Mouse (Mus musculus): ENCODE measurements at regions not wholly inside any gene's neighbourhood (a gene's known extent, or its start where the extent isn't known, plus 50 kb on each side); places are given as distances from the start of the nearest gene placed in this dataset.

DNA sequence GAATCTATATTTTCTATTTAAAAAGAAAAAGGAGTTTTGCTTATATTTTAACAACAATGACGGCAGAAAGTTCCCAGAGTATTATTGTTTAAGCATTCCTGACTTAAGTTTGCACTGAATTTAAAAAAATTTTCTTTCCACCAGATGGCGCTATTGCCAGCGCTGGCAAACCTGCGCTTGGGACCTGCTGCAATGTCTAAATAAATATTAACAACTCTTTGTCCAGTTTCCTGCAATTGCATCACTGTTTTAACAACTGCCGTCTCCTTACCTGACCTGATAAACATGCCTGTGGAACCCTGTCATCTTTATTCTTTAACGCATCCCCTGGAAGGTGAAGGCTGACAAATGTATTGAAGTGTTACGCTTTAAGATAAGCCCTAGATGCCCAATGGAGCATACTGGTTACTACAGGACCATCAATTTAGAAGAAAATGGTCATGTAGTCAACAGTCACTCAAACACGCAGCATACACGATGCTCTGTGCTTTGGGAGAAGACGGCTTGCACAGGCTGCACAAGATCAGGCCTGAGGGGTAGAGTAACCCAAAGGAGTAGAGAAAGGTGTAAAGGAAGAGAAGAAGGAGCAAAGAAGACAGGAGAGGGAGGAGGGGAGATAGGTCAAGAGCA, 83.6 kb upstream of the Tmc1 start:
- Histone ChIP-seq H3K36me3 (ENCODE audit: control insufficient read depth, insufficient read depth, low read length) (no peaks in the 10 kb centered on the region), H3K27me3 (ENCODE audit: control insufficient read depth, insufficient read depth, low read length) (no peaks in the 10 kb centered on the region), H3K4me1 (replicated peaks; ENCODE audit: control insufficient read depth, insufficient read depth, low read length) (peaks cover 8% of the 10 kb centered on the region), H3K4me3 (ENCODE audit: control insufficient read depth, insufficient read depth, low read length) (no peak overlapping the region), H3K27ac (ENCODE audit: control insufficient read depth, insufficient read depth, low read length) (no peak overlapping the region)
- peak; percentile 35 for DNase-seq
- WGBS = 36% methylated on average over 10 of the region's 10 CpGs
- no peak for TF ChIP-seq CTCF (IDR thresholded peaks at IDR 0.05; ENCODE audit: borderline replicate concordance, control insufficient read depth, extremely low read depth, insufficient read depth, low read length, poor library complexity)
- TF ChIP-seq POLR2A (IDR thresholded peaks at IDR 0.05; ENCODE audit: control insufficient read depth, extremely low read depth, insufficient read depth, low read length, poor library complexity) = no peak

DNA sequence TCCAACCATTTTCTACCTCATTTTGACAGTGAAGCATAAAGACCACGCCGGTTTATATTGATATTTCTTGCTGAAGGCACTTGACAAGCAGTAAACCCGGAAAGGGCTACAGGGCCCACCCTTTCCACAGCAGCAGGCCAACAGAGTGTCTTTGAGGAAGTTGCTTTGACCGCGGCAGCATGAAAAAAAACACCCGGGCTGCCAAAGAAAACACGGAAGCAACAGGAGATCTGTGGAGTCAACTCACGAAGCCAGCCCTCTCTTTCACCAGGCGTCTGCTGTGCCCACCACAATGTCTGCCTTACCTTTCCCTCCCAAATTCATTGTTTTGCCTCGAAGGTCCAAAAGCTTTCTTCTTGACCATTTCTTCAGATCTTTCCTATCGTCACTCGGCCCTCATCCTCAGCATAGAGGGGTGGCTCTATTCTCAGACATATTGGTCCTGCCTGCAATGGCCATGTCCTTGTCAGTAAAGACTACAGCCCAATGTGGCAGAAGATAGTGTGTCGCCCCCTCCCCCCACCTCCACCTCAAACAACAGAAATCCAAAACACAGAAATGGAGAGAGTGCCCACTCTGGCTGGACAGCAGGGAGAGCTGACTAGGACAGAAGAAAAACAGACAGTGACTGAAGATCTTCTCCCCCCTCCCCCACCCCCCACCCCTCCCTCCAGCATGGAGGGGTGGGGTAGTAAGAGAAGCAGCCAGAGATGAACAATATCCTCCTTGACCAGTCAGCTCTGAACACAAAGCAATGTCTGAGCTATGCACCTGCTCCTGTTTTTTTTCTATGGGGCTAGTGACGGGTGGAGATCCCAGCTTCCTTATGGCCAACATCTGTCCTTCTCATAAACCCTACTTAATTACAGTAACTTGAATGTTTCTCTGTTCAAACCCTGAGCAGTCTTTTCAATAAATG, 82.8 kb upstream of the Tmc1 start:
- peak overlapping the region; percentile 76 for H3K27ac ChIP-seq (ENCODE audit: control insufficient read depth, insufficient read depth, low read length)
- no peaks in the 10 kb centered on the region for H3K36me3 ChIP-seq (ENCODE audit: control insufficient read depth, insufficient read depth, low read length)
- no peaks in the 10 kb centered on the region for H3K27me3 ChIP-seq (ENCODE audit: control insufficient read depth, insufficient read depth, low read length)
- peak; percentile 57 for DNase-seq
- TF ChIP-seq CTCF (IDR thresholded peaks at IDR 0.05; ENCODE audit: borderline replicate concordance, control insufficient read depth, extremely low read depth, insufficient read depth, low read length, poor library complexity) = no peak
- TF ChIP-seq POLR2A (IDR thresholded peaks at IDR 0.05; ENCODE audit: control insufficient read depth, extremely low read depth, insufficient read depth, low read length, poor library complexity) = no peak
- 9% methylated on average over 14 of the region's 14 CpGs for WGBS
- H3K4me1 ChIP-seq (replicated peaks; ENCODE audit: control insufficient read depth, insufficient read depth, low read length) = peaks cover 11% of the 10 kb centered on the region
- peak overlapping the region; percentile 35 for H3K4me3 ChIP-seq (ENCODE audit: control insufficient read depth, insufficient read depth, low read length)

DNA sequence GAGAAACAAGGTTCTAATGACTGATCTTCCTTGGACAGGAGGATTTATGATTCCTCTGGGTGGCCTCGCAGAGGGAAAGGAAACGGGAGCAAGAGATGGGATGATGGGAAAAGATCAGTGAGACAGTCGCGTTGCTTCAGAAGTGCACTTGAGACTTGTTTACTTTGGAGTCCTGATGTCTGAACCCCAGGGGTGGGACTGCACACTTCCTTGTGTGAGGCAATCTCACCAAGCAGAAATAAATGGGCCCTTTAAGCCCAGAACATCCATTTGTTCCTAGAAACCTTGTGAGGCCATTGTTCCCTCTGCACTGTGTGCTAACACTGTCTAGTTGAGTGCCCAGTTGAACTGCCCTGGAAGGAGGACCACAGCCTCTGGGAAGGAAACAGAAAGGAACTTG, 81.5 kb upstream of the Tmc1 start:
- no peak overlapping the region for H3K4me3 ChIP-seq (ENCODE audit: control insufficient read depth, insufficient read depth, low read length)
- H3K36me3 ChIP-seq (ENCODE audit: control insufficient read depth, insufficient read depth, low read length) = no peaks in the 10 kb centered on the region
- no peaks in the 10 kb centered on the region for H3K27me3 ChIP-seq (ENCODE audit: control insufficient read depth, insufficient read depth, low read length)
- DNase-seq = no peak
- peaks cover 11% of the 10 kb centered on the region for H3K4me1 ChIP-seq (replicated peaks; ENCODE audit: control insufficient read depth, insufficient read depth, low read length)
- H3K27ac ChIP-seq (ENCODE audit: control insufficient read depth, insufficient read depth, low read length) = no peak overlapping the region
- 97% methylated on average over 4 of the region's 4 CpGs for WGBS
- TF ChIP-seq POLR2A (IDR thresholded peaks at IDR 0.05; ENCODE audit: control insufficient read depth, extremely low read depth, insufficient read depth, low read length, poor library complexity) (no peak), CTCF (IDR thresholded peaks at IDR 0.05; ENCODE audit: borderline replicate concordance, control insufficient read depth, extremely low read depth, insufficient read depth, low read length, poor library complexity) (no peak)

DNA sequence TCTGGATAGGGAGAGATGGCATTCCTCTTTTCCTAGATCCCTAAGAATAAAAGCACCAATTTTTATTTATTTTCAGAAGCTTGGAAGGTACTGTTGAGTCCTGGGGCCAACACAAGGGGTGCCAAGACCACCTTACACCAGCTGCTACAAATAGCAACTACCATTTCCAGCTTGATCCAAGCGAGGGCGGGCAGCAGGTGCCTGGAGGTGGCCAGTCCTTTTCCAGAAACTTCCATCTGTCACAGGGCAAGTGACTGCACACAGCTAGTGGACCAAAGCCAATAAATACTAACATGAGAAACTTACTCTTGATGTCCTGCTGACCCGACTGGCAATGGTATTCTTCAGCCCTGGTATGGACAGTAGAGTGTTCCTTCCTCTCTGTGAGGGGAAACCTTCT, 80.0 kb upstream of the Tmc1 start:
- Histone ChIP-seq H3K36me3 (ENCODE audit: control insufficient read depth, insufficient read depth, low read length) (no peaks in the 10 kb centered on the region), H3K27me3 (ENCODE audit: control insufficient read depth, insufficient read depth, low read length) (no peaks in the 10 kb centered on the region), H3K27ac (ENCODE audit: control insufficient read depth, insufficient read depth, low read length) (no peak overlapping the region), H3K4me3 (ENCODE audit: control insufficient read depth, insufficient read depth, low read length) (no peak overlapping the region), H3K4me1 (replicated peaks; ENCODE audit: control insufficient read depth, insufficient read depth, low read length) (peaks cover 11% of the 10 kb centered on the region)
- 93% methylated on average over 3 of the region's 3 CpGs for WGBS
- no peak for DNase-seq
- no peak for TF ChIP-seq CTCF (IDR thresholded peaks at IDR 0.05; ENCODE audit: borderline replicate concordance, control insufficient read depth, extremely low read depth, insufficient read depth, low read length, poor library complexity)
- no peak for TF ChIP-seq POLR2A (IDR thresholded peaks at IDR 0.05; ENCODE audit: control insufficient read depth, extremely low read depth, insufficient read depth, low read length, poor library complexity)

DNA sequence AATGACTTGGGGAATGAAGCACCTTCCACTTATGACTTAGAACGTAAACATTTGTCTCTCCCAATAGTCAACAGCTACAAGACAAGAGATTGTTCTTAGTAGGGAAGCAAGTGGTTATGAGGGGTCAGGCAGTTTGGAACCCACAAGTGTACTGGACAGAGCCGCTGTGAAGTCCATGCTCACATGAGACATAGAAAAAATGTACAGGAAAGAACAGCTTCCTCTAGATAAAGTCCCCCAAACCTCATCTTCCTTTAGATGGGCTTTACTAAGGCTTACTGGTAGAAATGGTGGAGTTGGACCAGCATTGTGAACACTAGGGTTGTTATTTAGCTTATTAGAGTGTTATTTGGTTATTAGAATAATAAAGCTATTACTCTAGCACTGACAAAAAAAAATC, 78.6 kb upstream of the Tmc1 start:
- Histone ChIP-seq H3K27me3 (ENCODE audit: control insufficient read depth, insufficient read depth, low read length) (no peaks in the 10 kb centered on the region), H3K4me3 (ENCODE audit: control insufficient read depth, insufficient read depth, low read length) (no peak overlapping the region), H3K4me1 (replicated peaks; ENCODE audit: control insufficient read depth, insufficient read depth, low read length) (peaks cover 11% of the 10 kb centered on the region), H3K36me3 (ENCODE audit: control insufficient read depth, insufficient read depth, low read length) (no peaks in the 10 kb centered on the region), H3K27ac (ENCODE audit: control insufficient read depth, insufficient read depth, low read length) (no peak overlapping the region)
- WGBS = 15% methylated on average over 2 of the region's 2 CpGs
- DNase-seq = no peak
- no peak for TF ChIP-seq POLR2A (IDR thresholded peaks at IDR 0.05; ENCODE audit: control insufficient read depth, extremely low read depth, insufficient read depth, low read length, poor library complexity)
- TF ChIP-seq CTCF (IDR thresholded peaks at IDR 0.05; ENCODE audit: borderline replicate concordance, control insufficient read depth, extremely low read depth, insufficient read depth, low read length, poor library complexity) = no peak

DNA sequence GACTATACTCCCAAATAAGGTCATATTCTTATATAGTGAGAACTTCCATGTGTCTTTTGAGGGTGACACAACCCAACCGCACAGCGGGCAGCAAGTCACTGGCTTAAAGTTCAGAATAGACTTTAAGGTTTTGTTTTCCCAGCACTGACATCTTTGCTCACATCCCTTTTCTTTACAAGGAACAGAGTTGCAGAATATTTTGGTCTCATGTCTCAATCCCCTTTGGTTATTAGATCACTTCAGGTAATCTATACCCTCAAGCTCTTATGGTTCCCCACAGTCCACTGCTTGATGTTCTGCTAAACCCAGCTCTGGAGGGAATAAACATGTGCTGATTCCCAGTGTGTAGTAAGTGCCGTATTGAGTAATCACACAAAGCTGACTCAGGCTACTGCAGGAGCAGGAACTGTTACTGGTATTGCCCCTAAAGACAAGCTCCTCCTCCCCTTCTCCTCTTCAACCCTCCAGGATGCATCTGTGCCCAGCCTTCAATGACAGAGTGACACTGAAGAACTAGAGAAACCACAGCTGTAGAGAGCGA, 77.8 kb upstream of the Tmc1 start:
- H3K4me1 ChIP-seq (replicated peaks; ENCODE audit: control insufficient read depth, insufficient read depth, low read length) = peaks cover 9% of the 10 kb centered on the region
- H3K27me3 ChIP-seq (ENCODE audit: control insufficient read depth, insufficient read depth, low read length) = no peaks in the 10 kb centered on the region
- no peak for DNase-seq
- H3K4me3 ChIP-seq (ENCODE audit: control insufficient read depth, insufficient read depth, low read length) = no peak overlapping the region
- no peaks in the 10 kb centered on the region for H3K36me3 ChIP-seq (ENCODE audit: control insufficient read depth, insufficient read depth, low read length)
- no peak overlapping the region for H3K27ac ChIP-seq (ENCODE audit: control insufficient read depth, insufficient read depth, low read length)
- TF ChIP-seq POLR2A (IDR thresholded peaks at IDR 0.05; ENCODE audit: control insufficient read depth, extremely low read depth, insufficient read depth, low read length, poor library complexity) (no peak), CTCF (IDR thresholded peaks at IDR 0.05; ENCODE audit: borderline replicate concordance, control insufficient read depth, extremely low read depth, insufficient read depth, low read length, poor library complexity) (no peak)
- WGBS = 15% methylated on average over 4 of the region's 4 CpGs

All from thymus, adult 2 months (tissue).